Mouse (Mus musculus) 3T3-L1 (cell line): ENCODE results near the gene 9930111J21Rik2.
"Not testable (repeated sequence)": the region's sequence is repeated elsewhere in the genome, so short reads cannot be mapped to it uniquely, and the experiment has no call there.

Source experiments
- DNase-seq: peaks from one replicate; pipeline ENCODE4 v3.0.0-alpha.2; 2015; ENCODE audit warnings: low read depth, low spot score

The 9930111J21Rik2 gene

DNA sequence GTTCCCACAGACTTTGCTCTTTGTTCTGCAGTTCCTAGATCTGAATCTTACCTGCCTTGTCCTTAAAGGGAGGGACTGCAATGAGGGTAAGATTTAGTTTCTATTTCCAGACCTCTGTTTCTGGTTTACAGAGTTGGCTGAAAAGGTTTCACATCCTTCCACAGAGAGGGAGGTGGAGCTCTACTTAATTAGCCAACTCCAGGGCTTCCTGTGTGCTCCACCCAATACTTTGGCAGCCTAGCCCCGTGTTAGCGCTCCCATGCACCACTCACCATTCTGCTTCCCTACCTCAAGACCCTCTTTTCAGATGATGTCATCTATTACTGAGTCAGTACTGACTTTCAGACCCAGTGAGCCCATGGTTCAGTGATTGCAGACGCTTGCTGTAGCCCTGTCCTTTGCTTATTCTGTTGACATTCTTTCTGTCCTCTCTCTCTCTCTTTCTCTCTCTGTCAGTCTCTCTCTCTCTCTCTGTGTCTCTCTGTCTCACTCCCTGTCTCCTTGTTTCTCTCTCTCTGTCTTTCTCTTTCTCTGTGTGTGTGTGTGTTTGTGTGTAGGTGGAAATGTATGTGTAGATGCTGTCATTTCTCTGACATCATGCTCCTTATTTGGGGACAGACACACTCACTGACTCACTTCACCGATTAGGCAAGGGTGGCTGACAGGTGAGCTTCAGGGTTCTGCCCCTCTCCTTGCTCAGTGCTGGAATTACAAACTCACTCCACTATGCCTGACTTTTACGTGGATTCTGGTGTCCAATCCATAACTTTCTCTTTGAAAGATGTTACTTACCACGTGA is at the start of gene 9930111J21Rik2:
9930111J21Rik2 (minus strand) TSS at position 150 of the 799 bp plus-strand sequence.
- DNase-seq: not testable (repeated sequence)

DNA sequence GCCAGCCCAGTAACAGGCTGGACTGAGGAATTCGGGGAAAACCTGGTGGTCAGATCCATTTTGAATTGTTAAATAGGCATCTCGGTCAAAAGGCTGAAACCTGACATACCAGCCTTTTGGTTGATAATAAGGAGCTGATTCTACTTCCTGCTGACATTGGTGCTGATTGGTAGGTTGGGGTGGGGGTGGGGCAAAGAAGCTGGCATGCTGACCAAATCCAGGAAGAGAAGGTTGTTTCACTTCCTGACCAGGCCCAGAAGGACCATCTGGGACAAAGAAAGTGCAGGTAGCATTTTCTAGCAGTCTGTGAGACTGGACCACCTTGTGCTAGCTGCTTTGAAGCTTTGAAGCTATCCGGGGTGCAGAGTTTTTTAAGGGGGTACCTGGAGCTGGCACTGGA is 49.4 kb upstream of the 9930111J21Rik2 start:
- peak; percentile 16 for DNase-seq

DNA sequence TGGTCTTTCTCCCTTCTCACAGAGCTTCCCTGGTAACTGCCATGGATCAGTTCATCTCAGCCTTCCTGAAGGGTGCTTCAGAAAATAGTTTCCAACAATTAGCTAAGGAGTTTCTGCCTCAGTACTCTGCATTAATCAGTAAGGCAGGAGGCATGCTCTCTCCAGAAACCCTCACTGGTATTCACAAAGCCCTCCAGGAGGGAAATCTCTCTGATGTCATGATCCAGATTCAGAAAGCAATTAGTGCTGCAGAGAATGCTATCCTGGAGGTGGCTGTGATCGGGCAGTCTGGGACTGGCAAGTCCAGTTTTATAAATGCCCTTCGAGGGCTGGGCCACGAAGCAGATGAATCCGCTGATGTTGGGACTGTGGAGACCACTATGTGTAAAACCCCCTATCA is 44.3 kb upstream of the 9930111J21Rik2 start:
- no peak for DNase-seq

DNA sequence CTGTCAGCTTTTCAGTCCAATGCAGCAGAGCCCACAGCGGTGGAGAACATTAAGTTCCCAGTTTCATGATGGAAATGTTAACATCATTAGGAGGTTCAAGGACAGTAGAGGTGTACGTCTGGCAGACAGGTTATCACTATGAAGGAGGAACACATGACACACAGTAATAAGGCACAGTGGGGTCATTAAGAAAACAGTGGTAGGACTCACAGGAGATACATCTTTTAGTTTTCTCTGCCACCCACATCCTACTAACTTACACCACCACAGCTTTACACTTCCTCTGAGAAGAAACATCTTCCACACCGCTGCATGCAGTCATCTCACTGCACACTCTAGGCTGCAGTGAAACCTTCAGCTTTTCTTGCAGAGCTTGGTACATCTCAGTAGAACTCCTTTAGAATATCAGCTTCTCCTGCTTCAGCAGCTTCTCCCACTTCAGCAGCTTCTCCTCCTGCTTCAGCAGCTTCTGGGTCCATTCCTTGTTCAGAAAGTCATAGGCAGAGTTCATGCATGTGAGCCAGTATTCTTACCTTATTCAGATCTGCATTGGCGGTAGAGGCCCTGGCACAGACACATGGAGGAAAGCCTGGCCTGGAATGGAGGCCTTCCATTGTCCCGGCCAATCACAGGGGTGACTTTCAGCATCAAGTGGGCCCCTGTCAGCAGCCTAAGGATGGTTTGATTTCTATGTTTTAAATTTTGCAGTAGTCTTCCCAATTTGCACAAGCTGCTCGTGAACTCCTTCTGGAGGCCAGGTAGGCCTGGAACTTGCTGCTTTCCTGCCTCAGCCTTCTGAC is 43.0 kb upstream of the 9930111J21Rik2 start:
- DNase-seq: no peak

DNA sequence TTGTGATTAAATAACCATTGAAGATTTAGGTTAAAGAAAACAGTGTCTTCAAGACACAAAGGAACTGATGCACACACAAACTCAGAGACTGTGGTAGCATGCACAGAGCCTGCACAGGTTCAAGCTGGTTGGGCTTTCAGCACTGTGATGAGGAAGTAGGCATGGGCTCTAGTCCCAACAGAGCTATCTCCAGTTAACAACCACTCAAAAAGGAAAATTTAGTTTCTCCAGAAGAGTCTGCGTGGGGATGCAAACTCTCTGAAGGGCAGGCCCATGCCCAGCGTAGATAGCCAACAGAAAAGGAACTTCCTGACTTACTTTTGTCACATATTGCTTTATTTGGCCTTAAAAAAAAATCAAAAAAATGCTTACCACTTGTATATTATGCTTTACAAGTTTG is 41.7 kb upstream of the 9930111J21Rik2 start:
- DNase-seq: no peak

DNA sequence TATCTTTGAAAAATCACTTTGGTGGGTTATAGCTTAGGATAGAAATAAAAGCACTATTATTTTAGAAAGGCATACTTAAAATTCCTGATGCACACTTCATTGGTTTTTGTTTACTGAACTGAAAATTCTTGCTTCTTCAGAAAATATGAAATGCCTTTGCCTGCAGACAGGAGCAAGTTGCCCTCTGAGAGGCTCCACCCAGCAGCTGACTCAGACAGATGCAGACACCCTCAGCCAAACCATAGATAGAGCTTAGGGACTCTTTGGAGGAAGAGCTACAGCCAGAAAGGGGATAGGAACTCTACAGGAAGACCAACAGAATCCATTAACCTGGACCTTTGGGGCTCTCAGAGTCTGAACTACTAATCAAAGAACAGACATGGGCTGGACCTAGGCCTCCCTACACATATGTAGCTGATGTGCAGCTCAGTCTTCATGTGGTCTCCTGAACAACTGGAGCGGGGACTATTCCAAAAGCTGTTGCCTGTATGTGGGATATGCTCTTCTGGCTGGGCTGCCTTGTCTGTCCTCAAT is 41.1 kb upstream of the 9930111J21Rik2 start:
- peak; percentile 58 for DNase-seq

DNA sequence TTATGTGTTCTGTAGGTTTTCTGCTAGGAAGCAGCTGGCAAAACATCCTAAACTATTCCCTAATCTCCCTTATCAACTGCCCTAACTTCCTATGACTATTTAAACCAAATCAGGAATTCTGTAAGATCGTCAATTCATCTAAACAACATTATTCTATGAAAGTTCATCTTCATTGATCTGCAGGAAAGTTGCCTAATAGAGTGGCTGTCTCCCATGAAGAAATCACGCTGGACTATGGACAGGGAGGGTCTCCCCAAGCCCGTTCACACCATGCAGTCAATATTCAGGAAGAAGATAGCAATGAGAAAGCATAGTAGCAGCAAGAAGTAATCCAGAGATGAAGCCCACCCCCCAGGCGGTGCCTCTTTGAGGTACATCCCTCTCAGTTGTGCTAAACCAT is 40.1 kb upstream of the 9930111J21Rik2 start:
- no peak for DNase-seq

DNA sequence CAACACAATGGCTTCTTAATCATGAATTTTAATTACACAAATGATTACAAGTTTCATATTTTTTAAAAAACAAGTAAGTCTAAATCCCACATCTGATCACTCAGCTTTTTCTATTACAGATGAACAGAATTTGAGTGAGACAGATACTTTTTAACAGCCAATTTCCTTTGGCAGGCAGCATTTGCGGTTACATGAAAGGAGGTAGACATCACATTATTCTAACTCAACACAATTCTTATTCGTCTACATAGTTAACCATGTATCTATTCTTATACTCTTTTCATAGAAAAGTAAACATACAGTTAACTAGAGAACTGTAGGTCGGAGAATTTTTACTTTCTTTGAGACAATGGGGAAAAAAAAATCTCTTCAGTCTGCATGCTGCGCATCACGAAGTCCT is 39.5 kb upstream of the 9930111J21Rik2 start:
- DNase-seq: no peak

DNA sequence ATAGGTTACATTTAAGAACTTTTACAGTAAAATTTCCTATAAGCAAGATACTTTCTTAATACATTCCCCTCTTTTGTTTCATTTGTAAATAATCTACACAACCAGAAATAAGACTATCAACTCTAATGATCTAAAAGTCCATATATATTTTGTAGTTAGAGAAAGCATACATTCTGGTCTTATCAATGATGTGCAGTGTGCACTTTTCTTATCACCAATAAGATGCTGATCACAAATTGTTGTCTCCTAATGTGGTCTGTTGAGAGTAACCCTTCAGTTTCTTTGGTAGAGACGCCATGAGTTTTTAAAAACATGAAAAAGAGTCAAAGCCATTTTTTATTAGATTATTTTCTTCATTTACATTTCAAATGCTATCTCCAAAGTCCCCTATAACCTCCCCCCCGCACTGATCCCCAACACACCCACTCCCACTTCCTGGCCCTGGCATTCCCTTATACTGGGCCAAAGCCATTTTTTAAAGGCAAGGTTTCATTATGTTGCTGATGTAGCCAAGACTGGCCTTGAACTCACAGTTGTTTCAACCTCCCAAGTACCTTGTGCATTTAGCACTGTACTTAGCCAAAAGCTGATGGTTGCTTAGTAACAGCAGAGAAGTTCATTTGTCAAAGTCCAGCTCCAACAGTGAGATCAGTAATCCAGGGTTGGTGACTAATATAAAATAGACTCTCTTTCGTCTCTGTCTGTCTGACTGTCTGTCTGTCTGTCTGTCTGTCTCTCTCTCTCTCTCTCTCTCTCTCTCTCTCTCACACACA is 38.9 kb upstream of the 9930111J21Rik2 start:
- DNase-seq: peak; percentile 69

DNA sequence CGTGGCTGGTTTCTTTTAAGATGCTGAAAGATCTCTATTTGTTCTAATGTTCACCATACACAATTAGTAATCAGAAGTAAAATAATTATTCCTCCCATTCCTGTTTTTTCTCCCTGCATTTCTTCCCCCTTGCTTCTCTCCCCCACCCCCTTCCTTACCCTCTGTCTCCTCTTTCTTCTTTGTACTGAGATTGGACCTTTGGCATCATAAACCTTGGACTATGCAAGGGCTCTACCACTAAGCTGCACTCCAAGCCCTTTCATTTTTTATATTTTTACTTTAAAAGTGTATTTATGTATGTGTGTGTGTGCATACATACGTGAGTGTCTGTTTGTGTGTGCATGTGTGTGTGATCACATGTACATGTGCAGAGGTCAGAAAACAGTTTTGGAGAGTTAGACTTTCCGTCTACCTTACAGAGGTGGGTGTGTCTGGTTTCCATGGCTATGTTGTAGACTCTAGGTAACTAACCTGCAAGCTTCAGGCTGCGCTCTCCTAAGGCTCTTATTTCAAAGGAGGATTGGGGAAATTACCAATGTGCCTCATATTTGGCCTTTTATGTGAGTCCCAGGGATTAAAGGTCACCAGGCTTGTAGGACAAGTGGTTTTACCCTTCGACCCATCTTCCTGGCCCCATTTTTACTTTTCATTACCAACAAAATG is 38.1 kb upstream of the 9930111J21Rik2 start:
- DNase-seq: no peak

DNA sequence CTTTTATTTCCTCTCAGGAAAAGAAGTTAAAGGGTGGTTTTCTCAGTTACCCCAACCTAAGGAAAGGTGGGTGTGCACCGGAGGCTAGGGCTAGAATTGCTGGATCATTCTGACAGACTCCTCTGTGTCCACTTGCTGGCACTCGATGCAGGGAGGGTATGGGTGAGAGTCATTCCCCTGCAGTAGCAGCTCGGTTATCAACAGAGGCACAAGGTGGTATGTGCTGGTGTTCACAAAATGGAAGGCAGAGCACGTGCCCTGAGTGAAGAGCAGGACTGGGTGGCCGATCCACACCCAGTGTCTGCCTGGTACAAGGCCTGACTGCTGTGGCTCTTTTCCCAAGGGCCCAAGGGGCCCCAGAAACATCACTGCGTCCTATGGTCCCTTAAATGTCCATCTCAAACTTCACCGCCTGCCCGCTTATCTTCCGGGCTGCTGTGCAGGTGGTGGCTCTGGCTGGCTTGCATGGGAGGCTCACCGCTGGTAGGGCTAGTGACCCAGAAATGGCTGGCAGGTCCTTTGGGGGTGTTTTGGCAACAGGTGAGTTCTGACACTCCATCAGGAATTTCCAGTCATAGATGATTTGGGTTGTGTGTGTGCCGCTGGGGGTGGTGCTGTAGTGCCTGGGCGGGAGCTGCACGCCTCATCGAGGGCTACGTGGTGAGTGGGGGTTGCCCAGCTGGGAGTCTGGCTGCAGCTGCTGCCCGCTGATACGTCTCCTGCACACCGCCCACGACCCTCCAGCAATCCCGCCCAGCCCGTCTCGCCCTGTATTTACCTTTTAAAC is 37.0 kb upstream of the 9930111J21Rik2 start:
- DNase-seq: no peak

DNA sequence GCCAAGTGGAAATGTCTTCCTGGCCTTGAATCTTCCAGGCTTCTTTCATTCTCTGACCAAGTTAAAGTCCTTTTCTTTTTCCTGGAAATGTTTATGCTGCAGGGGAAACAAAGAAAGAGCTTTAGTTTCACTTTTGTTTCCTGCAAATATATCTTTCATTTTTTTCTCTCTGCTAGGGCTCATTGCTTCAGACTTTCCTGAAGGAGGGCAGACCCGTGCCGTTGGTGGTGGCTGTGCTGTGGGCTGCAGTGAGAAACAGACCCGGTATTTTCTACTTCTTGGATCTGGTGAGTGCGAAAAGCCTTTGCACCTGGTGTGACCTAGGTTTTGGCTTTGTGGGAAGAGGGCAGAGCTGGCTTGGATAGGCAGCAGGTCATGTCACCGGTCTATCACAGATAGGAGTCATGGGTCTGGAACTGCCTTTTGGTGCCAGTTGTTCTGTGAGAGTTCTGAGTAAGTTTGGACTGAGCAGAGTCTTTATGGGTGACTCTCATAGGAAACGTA is 35.9 kb upstream of the 9930111J21Rik2 start:
- DNase-seq: peak; percentile 27

DNA sequence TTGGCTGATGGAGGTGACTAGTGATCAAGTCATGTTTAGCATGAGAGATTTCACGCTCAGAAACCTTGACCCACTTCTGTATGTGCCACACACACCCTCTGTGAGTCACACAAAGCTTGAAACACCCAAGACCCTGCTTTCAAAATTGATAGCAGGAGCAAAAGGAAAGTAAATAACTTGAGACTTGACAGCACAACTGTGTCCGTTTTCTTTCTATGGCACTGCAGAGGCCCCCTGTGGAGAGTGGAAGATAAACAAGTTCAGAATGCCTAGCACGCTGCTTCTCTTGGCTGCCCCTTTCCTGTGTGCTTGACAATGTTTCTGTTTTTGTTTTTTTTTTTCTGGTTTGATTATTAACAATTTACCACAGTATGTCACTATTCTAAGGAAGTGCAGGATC is 33.8 kb upstream of the 9930111J21Rik2 start:
- peak; percentile 60 for DNase-seq

DNA sequence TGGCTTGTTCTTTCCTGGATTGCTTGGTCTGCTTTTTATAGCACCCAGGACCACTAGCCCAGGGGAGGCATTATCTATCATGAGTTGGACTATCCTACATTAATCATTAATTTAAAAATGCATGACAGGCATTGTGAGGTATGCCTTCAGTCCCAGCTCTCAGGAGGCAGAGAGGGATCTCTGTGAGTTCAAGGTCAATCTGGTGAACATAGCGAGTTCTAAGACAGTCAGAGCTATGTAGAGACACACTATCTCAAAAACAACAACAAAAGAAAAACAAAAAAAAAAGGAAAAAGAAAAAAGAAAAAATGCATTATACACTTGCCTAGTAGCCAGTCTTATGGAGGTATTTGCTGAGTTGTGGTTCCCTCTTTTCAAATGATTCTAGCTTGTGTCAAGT is 33.3 kb upstream of the 9930111J21Rik2 start:
- no peak for DNase-seq

DNA sequence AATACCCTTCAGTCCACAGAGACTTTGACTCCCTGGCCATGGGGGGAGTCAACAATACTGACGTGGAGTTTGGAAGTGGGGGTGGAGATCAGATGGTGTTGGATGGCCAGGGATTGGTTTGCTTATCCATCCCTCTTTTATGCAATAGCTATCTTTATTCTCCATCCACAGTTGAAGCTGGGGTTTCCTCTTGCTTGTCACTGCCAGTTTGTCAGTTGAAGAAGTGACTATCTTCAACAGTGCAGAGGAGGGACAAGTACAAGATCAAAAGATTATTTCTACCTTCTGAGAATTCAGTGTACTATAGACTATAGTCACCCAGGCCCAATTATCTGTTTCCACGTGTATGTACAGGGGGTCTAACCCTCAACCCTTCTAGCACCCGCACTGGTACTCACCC is 32.8 kb upstream of the 9930111J21Rik2 start:
- DNase-seq: no peak

DNA sequence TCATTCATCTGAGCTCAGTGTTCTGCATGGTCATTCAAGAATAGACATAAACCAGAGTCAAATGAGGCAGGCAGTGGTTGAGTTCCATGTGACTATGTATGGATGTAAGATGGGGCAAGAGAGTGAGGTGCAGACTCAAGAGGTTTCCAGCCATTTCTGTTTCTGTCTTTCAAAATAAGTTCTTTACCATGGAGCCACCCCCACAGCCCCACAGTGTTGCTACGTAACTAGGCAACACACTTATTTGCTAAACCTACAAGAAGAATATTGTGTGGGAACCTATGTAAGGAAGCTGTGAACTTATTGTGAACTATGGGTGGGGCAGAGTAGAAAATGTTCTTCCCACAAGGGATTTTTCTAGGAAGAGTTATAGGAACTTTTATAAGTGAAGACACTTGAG is 32.1 kb upstream of the 9930111J21Rik2 start:
- DNase-seq: no peak

DNA sequence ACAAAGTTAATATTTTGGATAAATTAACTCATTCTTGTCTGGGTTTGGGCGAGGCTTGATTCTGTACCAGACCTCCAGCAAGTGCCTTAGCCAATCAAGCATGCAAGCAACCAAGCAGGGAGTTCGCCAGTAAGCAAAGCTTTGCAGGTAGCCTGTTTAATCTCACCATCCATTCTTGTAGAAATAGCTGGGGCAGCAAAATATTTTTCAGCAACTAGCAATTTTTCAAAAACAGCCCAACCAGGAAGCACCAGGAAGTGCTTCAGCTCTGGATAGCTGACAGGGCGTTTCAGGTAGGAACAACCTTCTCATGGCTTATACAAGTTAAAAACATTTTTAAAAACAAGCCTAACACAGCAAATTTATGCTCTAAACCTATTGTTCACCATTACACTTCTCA is 30.8 kb upstream of the 9930111J21Rik2 start:
- no peak for DNase-seq

DNA sequence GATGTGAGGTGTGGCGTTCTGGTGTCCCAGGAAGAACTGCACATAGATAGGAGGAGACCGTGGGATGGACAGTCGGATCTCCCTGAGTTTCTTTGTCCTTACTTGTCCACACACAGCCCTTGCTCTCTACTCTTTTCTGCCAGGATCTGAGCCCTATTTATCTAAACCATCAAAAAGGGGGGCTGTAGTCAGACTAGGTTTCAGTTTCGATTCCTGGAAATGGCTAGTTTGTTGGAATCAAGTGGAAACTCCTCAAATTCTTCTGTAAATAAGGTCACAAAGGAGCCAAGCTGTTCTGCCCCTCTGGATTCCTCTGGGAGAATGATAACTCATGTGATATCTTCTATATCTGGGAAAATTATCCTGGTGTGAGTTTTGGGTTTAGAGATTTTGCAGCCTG is 30.3 kb upstream of the 9930111J21Rik2 start:
- peak; percentile 43 for DNase-seq

DNA sequence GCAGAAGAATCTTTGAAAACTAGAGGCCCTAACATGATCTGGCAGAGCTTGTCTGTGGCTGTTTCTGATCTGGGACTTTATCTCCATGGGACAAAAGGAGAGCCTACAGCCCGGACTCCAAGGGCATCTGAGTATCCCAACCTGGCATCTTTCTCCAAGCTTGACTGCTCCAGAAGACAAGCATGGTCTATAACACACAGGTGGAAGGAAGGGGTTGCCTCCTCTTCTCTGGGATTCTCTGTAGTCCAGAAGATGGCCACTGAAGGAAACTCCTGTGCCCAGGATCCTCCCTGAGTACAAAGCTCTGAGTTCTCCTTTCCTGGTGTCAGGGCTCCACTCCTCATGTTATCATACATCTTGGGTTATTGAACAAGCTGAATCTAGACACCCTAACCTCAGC is 29.6 kb upstream of the 9930111J21Rik2 start:
- DNase-seq: no peak

DNA sequence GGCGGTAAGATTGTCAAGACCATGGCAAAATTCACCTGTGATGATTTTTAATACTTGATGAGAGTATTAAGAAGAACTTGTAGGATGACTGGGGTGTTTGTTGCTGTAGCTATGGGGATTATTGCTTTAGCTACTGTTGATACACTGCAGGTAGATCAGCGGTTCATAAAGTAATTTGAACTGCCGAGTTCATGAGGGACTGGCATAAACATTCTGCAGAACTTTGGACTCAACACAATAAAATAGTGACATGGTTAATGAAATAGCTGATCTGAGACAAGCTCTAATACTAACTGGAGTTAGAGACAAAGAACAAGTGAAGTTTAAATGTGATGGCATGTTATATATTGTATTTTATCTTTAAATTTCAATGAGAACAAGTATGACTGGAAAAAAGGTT is 27.7 kb upstream of the 9930111J21Rik2 start:
- DNase-seq: no peak
